Mouse (Mus musculus) gastrocnemius, postnatal 4 days (tissue): ENCODE measurements at regions not wholly inside any gene's neighbourhood (a gene's known extent, or its start where the extent isn't known, plus 50 kb on each side); places are given as distances from the start of the nearest gene placed in this dataset.

Experiments
- DNase-seq, 2 experiments: peaks; one replicate each; pipeline ENCODE4 v3.0.0; 2021 to 2022; ENCODE audit warnings: low spot score in 2 of 2, mixed read lengths in 2 of 2

DNA sequence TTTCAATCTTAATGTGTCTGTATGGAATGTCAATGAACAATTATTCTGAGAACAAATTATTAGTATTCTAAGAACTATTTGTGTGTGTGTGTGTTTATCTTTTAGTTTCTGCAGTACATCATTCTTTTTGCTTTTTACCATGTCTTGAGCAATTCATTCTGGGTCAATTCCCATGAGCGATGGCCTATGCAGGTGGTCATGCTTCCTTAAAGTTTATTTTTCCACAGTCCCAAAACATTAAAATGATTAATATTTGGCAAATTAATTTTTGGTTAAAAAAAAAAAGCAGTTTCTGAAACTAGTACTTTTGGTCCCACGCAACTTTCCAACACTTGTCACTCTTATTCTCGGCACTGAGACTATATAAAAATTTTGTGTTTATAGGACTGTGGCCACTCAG lies 416.8 kb upstream of the Rgmb start:
- no peak for DNase-seq

DNA sequence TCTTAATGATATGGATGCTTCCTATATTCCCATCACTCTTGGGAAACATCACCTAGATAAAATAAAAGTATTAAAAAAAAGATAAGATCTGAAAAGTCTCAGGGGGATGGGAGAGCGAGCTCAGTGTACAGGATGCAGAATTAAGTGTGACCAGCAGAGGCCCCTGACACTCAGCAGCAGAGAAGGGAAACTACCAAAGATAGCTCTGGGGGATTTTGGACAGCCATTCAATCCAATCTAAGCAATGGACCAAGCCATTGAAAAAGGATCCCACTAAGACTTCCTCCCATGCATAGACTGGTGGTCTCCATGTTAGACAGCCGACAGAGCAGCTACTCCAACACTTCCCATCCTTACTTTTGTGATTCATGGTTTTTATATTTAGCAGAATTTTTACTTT lies 390.4 kb upstream of the Rgmb start:
- no peak for DNase-seq

DNA sequence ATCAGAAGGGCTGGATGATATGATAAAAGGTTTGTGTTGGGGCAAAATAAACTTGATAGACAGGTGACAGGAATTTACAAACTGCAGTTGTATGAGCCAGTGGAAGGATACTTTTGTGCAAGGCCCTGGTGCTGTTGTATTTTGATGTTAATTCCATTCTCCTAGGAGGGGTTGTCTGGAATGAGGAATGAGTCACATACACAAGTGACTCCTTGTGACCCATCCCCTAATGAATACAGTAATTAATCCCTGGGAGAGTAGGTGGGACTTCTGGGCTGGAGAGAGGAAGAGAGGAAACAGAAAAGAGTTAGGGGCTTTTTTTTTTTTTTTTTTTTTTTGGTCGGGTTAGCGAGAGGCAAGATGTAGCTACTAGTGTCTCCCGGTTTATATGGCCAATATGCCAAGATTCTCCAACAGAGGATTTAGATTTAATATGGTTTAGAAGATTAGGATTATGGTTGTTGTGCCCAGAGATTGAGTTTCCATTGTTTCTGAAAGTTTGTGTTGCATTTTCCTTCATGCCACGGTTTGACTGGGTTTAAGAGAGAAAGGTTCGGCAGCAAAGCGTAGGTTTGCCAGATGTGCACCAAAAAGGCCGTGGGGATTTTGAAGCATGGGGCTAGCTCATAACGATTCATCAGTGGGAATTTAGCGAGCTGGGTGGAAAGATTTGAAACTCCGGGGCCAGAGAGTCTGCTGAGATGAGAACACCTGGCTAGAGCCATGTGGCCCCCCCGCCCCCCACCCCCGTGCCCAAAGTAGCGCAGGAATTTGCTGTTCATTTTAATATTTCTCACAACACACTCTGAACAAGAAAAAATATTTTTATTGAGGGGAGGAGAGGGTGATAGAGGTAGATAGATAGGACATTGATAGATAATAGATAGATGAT lies 389.1 kb upstream of the Rgmb start:
- no peak for DNase-seq

DNA sequence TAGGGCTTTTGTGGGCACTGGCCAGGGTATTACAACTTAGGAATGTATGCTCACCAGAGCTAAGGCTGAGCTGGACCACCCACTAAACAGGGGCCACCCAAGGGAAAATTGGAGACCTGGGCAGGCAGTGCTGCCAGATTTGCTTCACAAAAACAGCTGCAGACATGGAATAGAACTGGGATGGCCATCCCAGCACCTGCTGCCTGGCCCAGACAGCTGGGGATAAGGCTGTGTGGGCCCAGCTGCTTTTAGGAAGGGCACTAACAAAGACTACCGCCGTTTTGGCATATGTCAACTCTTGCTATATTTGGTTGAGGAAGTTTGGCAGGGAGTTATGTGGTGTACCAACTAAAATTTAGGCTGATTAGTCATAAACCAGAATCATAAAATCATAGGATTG lies 387.8 kb upstream of the Rgmb start:
- DNase-seq = peak; percentile 17 to 41

DNA sequence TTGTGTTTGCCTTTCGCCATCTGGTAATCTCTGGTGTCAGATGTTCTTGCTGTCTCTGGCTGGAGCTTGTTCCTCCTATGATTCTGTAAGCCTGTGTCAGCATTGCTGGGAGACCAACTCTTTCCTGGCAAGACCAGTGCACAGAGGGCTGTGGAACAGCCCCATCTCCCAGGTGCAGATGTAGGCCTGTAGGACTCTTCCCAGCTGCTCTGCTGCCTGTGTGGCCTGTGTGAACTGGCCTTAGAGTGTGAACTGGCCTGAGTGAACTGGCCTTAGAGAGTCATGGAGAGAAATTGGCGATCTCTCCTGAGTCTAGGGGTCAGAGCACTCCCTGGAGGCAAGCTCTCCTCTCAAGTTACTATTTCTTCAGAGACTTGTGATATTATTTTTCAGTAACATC lies 386.0 kb upstream of the Rgmb start:
- no peak for DNase-seq

DNA sequence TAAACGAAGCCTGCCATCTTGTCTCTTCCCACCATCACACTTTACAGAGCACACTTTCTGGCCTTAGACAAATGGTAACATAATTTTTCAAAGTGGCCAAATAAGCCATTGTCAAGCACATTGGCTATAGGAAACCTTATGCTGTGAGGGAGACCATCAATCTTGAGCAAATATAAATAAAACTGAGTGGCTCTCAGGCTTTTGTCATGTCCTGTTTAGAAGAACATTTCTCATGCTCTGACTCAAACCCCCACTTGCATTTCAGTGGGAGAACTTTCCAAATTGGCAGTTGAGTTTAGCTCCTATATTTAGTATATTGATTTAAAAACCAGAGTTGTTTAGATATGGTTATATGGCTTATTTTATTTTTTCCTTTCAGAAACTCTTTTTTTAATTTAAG lies 362.8 kb upstream of the Rgmb start:
- DNase-seq = no peak

DNA sequence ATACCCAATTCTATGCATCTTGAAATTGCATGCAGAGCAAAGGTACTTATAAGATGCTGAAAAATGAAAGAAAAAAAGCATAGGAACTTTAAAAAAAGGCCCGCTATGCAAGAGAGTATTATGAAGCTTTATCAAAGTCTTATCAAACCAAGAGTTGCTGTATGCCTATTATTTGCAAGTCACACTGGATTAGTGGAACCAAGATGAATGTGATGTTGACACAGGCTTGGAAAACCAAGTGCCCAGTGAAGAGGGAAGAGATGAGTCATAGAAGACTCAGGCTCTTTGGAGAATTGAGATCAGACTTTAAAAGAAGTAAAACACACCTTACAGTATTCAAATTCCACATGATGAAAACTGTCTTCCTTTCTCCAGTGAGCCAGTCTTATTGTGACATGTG lies 350.0 kb upstream of the Rgmb start:
- no peak for DNase-seq

DNA sequence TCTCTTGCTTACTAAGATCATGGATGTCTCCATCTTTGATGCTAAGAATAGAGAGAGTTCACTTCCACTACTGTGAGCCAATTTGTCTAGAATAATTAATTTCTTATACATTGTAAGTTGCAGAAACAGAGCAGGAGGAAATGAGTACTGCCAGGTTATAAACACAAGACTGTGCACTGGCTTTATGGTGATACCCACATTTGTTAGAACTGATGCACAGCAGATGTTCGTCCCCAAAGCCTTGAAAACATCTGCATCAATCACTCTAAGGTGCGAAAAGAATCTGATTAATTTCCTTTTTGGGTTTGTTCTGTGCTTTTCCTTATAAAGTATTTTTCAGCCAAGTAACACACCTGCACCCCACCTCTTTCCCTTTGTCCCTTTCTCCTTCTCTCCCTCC lies 347.3 kb upstream of the Rgmb start:
- no peak for DNase-seq

DNA sequence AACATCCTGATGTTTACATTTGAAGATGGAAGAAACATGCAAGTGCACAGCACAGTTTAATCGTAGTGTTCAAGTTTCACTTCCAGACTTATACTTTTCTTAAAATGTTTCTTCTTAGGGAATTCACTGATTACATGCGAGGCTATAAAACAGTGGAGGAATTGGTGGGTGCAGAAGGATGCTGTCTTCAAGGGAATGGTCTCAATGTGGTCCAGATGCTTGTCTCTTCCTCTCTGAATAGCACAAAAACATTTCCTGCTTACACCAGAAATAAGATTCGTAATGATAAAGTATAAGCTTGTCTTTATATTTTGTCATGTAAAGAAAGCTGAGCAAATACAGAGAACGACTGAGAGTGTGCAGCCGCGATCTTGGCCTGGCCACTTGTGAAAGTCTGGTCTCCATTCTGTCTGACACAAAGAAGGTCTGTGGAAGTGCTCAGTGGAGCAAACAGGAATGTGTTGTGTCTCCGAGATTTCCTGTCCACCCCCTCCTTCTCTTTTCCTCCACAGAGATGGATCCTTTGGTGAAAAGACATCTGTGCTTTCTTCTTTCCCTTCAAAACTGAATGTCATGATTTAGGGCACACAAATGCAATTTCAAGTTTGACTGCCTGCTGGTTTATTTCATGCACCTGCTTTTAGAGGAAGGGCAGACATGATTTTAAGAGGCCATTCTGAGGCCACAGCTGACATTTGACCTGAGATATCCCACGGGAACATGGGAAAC lies 346.1 kb upstream of the Rgmb start:
- DNase-seq = no peak

DNA sequence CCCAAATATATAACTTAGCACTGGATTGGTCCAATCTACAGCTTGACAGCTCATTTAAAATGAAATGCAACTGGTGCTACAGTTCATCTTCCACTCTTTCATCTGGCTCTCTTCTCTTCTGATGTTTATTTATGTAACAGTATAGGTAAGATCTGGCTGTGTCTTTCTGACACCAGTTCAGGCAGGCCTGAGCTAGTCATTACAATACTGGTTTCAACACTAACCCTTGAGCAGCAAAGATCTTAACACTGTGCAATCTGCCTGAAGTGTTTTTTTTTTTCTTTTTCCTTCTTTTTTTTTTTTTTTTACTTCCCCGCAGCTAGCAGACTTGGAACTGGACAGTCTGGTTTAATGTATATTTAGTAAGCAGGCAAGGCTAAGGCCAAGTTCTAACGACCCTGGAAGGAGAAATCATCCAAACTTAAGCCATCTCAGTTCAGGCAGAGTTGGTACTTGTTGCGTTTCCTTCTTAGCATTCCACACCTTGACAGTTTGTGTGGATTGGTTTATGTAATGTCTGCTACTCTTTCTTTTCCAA lies 342.8 kb upstream of the Rgmb start:
- DNase-seq = no peak

DNA sequence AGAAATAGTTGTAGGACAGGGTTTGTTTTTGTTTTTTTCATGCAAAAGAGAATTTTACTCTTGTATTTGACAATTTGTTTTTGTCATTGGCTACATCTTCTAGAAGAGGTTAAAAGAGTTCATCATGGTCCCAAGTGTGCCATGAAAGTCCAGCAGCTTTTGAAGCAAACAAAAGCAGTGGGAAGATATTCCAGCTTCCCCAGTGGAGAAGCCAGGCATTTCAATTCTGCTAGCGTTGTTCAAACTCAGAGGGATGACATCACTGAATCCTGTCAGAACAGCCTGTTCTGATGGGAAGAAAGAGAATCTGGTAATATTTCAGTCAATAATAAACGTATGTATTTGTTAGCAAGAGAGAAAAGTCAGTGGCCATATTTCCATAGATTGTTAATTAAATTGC lies 335.9 kb upstream of the Rgmb start:
- DNase-seq = peak in 1 of 2 experiments; percentile 10

DNA sequence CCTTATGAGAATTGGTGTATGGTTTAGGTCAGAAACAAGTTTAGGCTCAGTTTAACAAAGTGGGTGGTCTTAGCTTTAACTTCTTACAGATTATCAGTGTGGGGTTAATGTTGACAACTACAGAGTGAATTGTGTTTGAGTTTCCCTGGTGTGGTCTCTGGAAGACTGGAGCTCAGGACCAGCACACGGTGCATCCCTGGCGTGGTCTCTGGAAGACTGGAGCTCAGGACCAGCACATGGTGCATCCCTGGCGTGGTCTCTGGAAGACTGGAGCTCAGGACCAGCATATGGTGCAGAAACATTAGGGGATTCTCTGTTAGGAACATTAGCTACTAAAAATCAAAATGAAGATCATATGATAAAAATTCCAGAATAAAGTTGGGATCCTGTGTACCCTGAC lies 327.3 kb upstream of the Rgmb start:
- DNase-seq = no peak

DNA sequence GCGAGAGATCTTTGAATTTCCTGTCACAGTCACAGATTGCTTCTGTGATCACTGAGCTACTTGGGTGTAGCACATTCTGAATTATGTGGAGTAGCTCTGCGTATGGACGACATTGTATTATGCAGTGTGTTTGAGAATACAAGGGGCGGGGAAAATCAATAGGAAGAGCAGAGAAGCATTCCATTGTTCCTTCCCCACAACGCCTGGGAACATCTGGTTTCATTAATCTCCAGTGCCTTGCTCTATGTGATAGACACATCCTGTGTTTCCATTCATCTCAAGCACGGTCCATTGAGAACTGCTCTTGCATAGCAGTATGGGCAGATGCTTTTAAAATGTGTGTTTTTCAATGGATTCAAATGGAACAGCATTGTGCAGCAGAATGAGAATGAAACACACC lies 326.9 kb upstream of the Rgmb start:
- no peak for DNase-seq

DNA sequence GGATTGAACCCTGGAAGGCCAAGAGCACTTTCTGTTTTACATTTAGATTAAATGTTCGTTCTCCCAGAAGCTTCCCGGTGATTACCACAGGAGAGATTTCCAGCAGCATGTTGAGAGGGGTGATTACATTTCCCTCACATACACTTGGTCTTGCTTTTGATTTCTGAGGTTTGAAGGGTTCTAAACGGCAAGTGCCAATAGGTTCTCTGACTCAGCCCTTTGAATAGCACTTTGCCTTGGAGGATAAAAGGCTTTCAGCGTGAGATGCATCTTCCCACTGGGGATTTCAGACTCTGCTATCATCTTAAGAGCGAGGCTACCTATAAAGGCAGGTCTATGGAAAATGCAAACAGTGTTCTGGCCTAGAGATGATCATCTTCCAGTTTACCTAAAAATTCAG lies 326.3 kb upstream of the Rgmb start:
- DNase-seq = no peak

DNA sequence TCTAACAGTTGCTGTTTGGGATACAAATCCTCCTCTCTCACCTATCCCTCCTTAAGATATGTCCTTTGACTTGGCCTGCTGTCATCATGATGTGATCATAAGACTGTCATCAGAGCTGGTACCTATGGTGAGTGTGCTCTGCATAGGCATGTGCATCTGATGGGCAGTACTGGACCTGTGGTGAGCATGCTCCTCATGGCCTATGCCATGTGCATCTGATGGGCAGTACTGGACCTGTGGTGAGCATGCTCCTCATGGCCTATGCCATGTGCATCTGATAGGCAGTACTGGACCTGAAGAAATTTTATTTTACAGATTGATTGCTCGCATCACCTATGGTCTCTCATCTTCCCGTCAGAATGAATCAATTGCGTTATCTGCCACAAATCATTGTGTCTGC lies 325.8 kb upstream of the Rgmb start:
- DNase-seq = no peak

DNA sequence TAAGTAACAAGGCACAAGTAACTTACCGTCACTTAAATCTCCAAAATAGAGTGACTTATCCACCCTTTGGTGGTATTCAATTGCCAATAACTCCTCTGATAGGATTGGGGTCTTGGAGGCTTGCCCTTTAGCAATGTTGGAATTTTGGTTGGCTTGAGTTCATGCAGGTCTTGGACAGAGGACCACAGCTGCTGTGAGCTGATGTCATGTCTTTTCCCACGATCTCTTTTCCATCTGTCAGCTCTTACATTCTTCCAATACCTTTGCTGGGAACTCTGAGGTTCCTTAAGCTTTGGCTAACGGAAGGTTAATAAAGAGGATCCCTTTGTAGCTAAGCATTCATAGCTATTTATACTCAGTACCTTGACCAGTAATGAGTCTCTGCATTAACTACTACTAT lies 324.7 kb upstream of the Rgmb start:
- DNase-seq = no peak
